Mouse (Mus musculus) embryonic facial prominence, embryonic 12.5 days (tissue): ENCODE measurements around the gene Ap3m1. TPM values are rescaled to one million over a fixed set of nuclear protein-coding genes. Genes with fewer than 3 reads are reported as not detected.

Experiments used
- ATAC-seq: fragments of 200-750 bp; cut with Nextera tagmentation; 2 replicates; pipeline ENCODE4 v1.8.0; 2017; ENCODE audit not compliant: insufficient number of reproducible peaks, insufficient read depth, low FRiP score, low TSS enrichment
- H3K27ac ChIP-seq: fragments of 300-500 bp; sonication (generic); 2 replicates; pipeline ENCODE4 v1.5.1; 2016; ENCODE audit warnings: mild to moderate bottlenecking
- H3K27me3 ChIP-seq: fragments of 300-500 bp; sonication (generic); 2 replicates; pipeline ENCODE4 v1.6.1; 2016; ENCODE audit warnings: mild to moderate bottlenecking, moderate library complexity
- H3K36me3 ChIP-seq: fragments of 300-500 bp; sonication (generic); 2 replicates; pipeline ENCODE4 v1.6.1; 2016; ENCODE audit warnings: mild to moderate bottlenecking
- H3K4me1 ChIP-seq: fragments of 300-500 bp; sonication (generic); 2 replicates; pipeline ENCODE4 v1.6.1; 2016
- H3K4me2 ChIP-seq: fragments of 300-500 bp; sonication (generic); replicated peaks from 2 replicates; pipeline ENCODE4 v1.6.1; 2016; ENCODE audit warnings: mild to moderate bottlenecking, moderate library complexity
- H3K4me3 ChIP-seq: fragments of 300-500 bp; sonication (generic); 2 replicates; pipeline ENCODE4 v1.5.1; 2016; ENCODE audit warnings: mild to moderate bottlenecking
- H3K9ac ChIP-seq: fragments of 300-500 bp; sonication (generic); 2 replicates; pipeline ENCODE4 v1.6.1; 2016; ENCODE audit warnings: mild to moderate bottlenecking, moderate library complexity
- H3K9me3 ChIP-seq: fragments of 300-500 bp; sonication (generic); 2 replicates; pipeline ENCODE4 v1.6.1; 2016; ENCODE audit warnings: mild to moderate bottlenecking, moderate library complexity
- WGBS: fragments of 180-500 bp; shearing (Covaris S2); methylation state at CpG from one replicate; pipeline ENCODE4 v1.1.7; 2016; 5-methylcytosine and 5-hydroxymethylcytosine counted together
- polyA plus RNA-seq: library from polyadenylated mRNA; unstranded; fragments of >200 nt; fragmentation: Nextera tagmentation; extraction: Ambion mirVana; gene quantifications from 2 replicates; pipeline ENCODE4 v1.2.1, GENCODE M21; 2016

Ap3m1 gene
- polyA plus RNA-seq, 1 experiment from 2014 or later: 87.3 TPM

DNA sequence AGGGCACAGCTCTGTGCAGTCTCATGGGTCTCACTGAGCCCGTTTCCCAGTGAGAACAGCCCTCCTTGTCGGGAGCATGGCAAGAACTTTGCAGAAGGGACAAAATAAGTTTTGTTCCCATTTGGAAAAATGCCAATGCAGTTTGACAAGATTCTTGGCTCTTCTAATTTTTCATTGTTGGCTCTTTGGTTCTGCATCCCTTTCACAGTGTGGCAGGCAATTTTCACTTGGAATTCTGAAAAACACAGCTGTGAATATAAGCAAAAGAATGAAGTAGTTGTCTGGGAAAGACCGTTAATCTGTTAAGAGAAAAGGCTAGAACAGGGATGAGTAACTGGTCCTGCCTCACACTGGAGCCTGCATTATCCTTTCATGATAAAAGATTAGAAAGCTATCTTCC is 54.8 kb downstream of the Ap3m1 start:
- no peak for ATAC-seq
- H3K4me3 ChIP-seq: no peak overlapping the region
- no peaks in the 10 kb centered on the region for H3K36me3 ChIP-seq
- H3K4me2 ChIP-seq: no peak overlapping the region
- H3K9me3 ChIP-seq: no peaks in the 10 kb centered on the region
- no peak overlapping the region for H3K9ac ChIP-seq
- no peak overlapping the region for H3K27ac ChIP-seq
- no peaks in the 10 kb centered on the region for H3K4me1 ChIP-seq
- no peaks in the 10 kb centered on the region for H3K27me3 ChIP-seq
- 72% methylated on average over 3 of the region's 3 CpGs for WGBS

DNA sequence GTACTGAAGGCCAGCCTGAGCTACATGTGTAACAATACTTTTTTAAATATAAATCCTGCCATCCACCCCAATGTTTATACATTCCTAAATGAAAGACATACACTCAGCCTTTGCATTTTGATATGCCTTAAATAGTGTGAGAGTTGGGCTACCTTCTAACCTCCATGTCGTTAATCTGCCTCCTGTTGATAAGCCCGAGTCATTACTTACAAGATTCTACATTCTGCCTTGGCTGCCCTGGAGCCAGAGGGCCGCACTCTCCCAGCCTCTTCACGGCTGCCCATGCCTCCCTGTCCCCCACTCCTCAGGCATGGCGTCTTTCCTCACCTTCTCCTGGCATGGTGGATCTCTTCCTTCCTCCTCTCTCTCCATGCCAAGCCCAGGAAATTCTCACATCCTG is 55.9 kb downstream of the Ap3m1 start:
- 70% methylated on average over 5 of the region's 5 CpGs for WGBS
- Histone ChIP-seq H3K27ac (no peak overlapping the region), H3K4me1 (no peaks in the 10 kb centered on the region), H3K27me3 (no peaks in the 10 kb centered on the region), H3K9ac (0 out of 2 replicates have a peak overlapping the region, but pooled peaks have one; percentile 7), H3K9me3 (no peaks in the 10 kb centered on the region; the same call in 1 of the 2 replicates), H3K4me3 (no peak overlapping the region), H3K4me2 (no peak overlapping the region), H3K36me3 (peaks cover 6% of the 10 kb centered on the region)
- no peak for ATAC-seq

DNA sequence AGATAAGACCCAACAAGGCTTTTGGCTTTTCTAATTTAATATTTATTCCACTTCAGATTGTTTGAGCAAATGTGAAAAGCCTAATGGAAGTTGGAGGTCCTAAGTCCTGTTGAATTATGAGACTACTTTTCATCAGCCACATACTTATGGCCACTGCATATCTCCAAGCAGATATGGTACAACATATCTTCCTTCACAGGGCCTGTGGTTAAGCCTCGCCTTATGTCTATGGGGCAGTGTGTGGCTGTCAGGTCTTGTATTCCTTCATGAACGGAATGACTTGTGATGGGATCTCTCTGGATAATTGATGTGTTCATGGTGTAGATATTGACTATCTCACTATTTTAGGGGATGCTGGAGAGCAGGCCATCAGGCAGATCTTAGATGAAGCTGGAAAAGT is 56.8 kb downstream of the Ap3m1 start:
- Histone ChIP-seq H3K4me3 (no peak overlapping the region), H3K4me1 (no peaks in the 10 kb centered on the region), H3K36me3 (peaks cover 6% of the 10 kb centered on the region), H3K27ac (no peak overlapping the region), H3K9me3 (no peaks in the 10 kb centered on the region; the same call in 1 of the 2 replicates), H3K27me3 (no peaks in the 10 kb centered on the region), H3K4me2 (no peak overlapping the region), H3K9ac (no peak overlapping the region)
- no peak for ATAC-seq
- WGBS: 95% methylated on average over 2 of the region's 2 CpGs

DNA sequence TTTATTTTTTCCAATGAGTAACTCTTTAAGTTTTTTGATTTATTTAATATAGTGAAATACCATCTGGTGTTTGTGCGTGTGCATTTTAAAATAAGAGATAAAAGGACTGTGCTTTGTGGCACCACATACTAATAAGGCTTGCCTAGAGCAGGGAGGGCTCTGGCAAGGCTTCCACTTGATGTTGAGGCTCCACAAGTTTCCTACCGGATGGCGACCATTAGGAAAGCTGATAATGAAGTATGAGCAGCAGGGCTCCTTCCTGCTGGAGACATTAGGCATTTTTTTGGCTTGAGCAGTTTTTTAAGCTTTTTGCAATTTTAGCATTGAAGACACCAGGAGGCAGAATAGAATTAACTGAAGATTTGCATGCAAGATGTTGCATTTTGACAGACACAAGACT is 57.8 kb downstream of the Ap3m1 start:
- ATAC-seq: no peak
- no peak overlapping the region for H3K4me3 ChIP-seq
- H3K27me3 ChIP-seq: no peaks in the 10 kb centered on the region
- no peak overlapping the region for H3K27ac ChIP-seq
- WGBS: 83% methylated on average over 3 of the region's 3 CpGs
- no peak overlapping the region for H3K9ac ChIP-seq
- H3K9me3 ChIP-seq: no peaks in the 10 kb centered on the region; the same call in 1 of the 2 replicates
- H3K4me2 ChIP-seq: no peak overlapping the region
- H3K36me3 ChIP-seq: peaks cover 6% of the 10 kb centered on the region
- no peaks in the 10 kb centered on the region for H3K4me1 ChIP-seq

DNA sequence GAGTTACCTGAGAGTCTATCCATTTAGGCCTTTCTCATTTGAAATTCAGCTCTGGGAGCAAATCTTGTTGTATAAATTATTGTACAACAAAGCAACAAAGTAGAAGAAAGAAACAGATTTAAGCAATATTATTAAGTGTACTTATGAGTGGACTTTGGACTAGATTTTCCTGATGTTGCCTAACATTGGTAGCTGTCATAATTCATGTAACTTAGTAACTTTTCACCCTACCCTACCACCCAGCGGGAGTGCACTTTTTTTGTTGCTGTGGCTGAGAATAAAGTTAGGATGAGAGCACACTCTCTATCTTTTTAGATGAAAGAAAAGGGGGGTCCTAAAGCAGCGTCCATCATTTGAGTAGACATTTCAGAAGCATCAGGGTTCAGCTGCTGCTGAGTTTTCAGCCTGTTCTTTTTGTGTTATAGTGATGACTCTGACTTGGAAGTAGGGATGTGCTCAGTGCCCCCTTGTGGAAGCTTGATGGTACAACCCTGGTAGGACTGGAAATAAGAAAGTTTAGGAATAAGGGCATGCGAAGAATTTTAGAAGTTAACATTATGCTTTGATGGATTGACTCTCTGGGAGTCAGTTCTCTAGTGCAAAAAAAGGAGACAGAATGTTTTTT is 59.1 kb downstream of the Ap3m1 start:
- peaks cover 6% of the 10 kb centered on the region for H3K36me3 ChIP-seq
- H3K4me2 ChIP-seq: no peak overlapping the region
- WGBS: 60% methylated on average over 3 of the region's 3 CpGs
- H3K27ac ChIP-seq: no peak overlapping the region
- no peaks in the 10 kb centered on the region for H3K4me1 ChIP-seq
- H3K9me3 ChIP-seq: no peaks in the 10 kb centered on the region; the same call in 1 of the 2 replicates
- no peak for ATAC-seq
- no peaks in the 10 kb centered on the region for H3K27me3 ChIP-seq
- no peak overlapping the region for H3K9ac ChIP-seq
- H3K4me3 ChIP-seq: no peak overlapping the region

DNA sequence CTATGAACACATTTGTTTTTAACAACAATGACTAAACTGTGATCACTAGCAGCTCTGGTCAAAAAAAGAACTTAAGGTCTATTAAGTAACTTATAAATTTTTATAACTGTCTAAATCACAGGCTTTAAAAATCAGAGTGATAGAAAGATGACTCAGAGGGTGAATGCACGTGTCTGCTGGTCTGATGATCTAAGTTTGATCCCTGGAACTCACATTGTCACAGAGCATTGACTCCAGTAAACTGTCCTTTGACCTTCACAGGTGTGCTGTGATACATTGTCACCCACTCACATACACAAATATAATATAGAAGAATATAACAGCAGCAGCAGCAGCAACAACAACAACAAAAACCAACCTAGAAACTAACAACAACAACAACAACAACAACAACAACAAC is 60.8 kb downstream of the Ap3m1 start:
- Histone ChIP-seq H3K4me3 (no peak overlapping the region), H3K9me3 (no peaks in the 10 kb centered on the region; the same call in 1 of the 2 replicates), H3K4me1 (no peaks in the 10 kb centered on the region), H3K27me3 (no peaks in the 10 kb centered on the region), H3K4me2 (no peak overlapping the region), H3K27ac (no peak overlapping the region), H3K9ac (no peak overlapping the region), H3K36me3 (peaks cover 10% of the 10 kb centered on the region)
- 83% methylated on average over 1 of the region's 1 CpGs for WGBS
- ATAC-seq: no peak

DNA sequence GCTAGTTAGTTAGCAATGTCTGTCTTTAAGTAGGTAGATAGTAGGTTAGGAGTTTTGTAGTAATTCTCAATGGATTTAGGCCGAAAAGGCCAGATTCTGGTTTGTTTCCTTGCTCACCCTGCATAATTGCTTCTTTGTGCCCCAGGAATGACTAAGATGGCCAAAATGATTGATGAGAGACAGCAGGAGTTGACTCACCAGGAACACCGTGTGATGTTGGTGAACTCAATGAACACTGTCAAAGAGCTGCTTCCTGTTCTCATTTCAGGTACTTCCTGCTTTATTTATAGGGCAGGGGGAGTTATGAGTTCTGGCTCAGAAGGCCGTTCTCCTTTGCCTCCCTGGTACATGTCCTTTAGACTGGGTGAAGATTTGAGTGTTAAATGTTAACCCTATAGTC is 66.8 kb downstream of the Ap3m1 start:
- ATAC-seq: no peak
- Histone ChIP-seq H3K4me2 (no peak overlapping the region), H3K4me1 (no peaks in the 10 kb centered on the region), H3K9me3 (no peaks in the 10 kb centered on the region), H3K27me3 (no peaks in the 10 kb centered on the region), H3K4me3 (no peak overlapping the region), H3K9ac (no peak overlapping the region), H3K36me3 (peaks cover 4% of the 10 kb centered on the region; the same call in 1 of the 2 replicates), H3K27ac (no peak overlapping the region)
- WGBS: 55% methylated on average over 3 of the region's 3 CpGs

DNA sequence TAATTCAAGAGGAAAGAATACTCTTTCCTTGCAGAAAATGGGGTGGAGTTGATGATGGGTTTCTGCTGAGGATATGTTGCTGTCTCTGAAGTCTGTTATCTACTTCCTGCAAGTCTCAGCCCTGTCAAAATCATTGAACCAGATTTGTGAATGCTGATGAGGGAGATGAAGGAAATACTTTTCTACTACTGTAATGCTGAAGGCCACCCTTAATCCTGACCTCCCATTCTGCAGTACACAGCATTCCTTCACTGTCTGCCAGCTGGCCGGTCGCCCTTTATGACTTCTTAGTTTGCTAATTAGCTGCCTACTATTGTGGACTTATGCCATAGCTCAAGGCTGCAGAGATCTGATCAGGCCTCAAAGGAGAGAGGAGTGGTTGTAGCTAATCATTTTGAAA is 68.5 kb downstream of the Ap3m1 start:
- no peak for ATAC-seq
- Histone ChIP-seq H3K27ac (no peak overlapping the region), H3K4me3 (no peak overlapping the region), H3K36me3 (peaks cover 4% of the 10 kb centered on the region; the same call in 1 of the 2 replicates), H3K27me3 (no peaks in the 10 kb centered on the region), H3K9ac (no peak overlapping the region), H3K4me2 (no peak overlapping the region), H3K4me1 (no peaks in the 10 kb centered on the region), H3K9me3 (no peaks in the 10 kb centered on the region)
- WGBS: 85% methylated on average over 2 of the region's 2 CpGs

Other genes starting within 250 kb of the Ap3m1 start
- gene Plau, start 215.8 kb downstream of the Ap3m1 start, polyA plus RNA-seq: 0.99 and 1.2 TPM in 2 replicates
- gene Vcl, start 123.1 kb downstream of the Ap3m1 start, polyA plus RNA-seq: 45.3 and 49.9 TPM in 2 replicates
- gene Adk, start 66 bp upstream of the Ap3m1 start, polyA plus RNA-seq: 133 and 135 TPM in 2 replicates